Mouse (Mus musculus): ENCODE measurements around the gene Chpf2. TPM values are rescaled to one million over a fixed set of nuclear protein-coding genes. Genes with fewer than 3 reads are reported as not detected.
A peak's percentile ranks its signal among the peaks of the same experiment; 100 is the strongest.

Gene Chpf2
- polyA plus RNA-seq, 1 experiment from 2014 or later, result 11.0 TPM

DNA sequence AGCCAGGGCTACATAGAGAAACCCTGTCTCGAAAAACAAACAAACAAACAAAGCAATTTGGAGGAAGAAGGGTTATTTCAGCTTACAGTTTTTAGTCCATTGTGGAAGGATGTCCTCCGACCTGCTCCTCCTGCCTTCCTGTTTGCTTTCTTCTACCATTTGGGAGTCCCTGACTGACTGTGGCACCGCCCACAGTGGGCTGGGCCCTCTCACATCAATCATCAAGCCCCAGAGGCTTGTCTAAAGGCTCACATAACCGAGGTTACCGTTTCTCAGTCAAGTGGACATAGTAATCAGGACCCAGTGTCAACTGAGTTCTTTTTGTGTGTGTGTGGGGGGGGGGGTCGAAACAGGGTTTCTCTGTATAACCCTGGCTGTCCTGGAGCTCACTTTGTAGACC lies 51.6 kb downstream of the Chpf2 start:
- Histone ChIP-seq H3K36me3 (ENCODE audit: control insufficient read depth, insufficient read depth, low read length) (no peaks in the 10 kb centered on the region), H3K4me1 (ENCODE audit: control insufficient read depth, insufficient read depth, low read length) (no peaks in the 10 kb centered on the region), H3K4me2 (replicated peaks; ENCODE audit: low read depth, low read length) (no peak overlapping the region), H3K9ac (ENCODE audit: low read depth, low read length) (no peak overlapping the region), H3K27ac (ENCODE audit: low read depth, low read length) (no peak overlapping the region), H3K27me3 (ENCODE audit: control insufficient read depth, insufficient read depth, low read length) (no peaks in the 10 kb centered on the region), H3K9me3 (ENCODE audit: control insufficient read depth, low read length) (no peaks in the 10 kb centered on the region), H3K4me3 (ENCODE audit: low read length) (no peak overlapping the region)
- WGBS, result 54% methylated on average over 6 of the region's 6 CpGs
- no peak for ATAC-seq (ENCODE audit: low FRiP score, low TSS enrichment)

DNA sequence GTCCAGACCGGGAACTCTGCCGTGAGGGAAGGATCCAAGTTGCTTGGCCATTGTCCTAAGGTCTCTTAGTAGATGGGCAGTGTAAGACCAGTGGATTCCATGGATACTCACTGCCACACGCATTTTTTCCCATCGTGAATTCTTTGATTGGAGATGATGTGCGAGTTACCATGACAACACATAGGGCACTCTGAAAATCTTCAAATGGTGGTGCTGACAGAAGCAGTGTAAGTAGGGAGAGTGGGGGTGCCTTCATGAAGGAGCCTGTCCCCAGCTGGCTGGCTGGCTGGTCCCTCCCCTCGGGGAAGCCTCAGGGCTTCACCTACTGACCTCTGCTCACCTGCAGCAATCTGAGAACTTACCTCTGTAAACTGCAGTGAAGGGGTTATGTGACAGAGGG lies 52.5 kb downstream of the Chpf2 start:
- no peaks in the 10 kb centered on the region for H3K9me3 ChIP-seq (ENCODE audit: control insufficient read depth, low read length)
- H3K27me3 ChIP-seq (ENCODE audit: control insufficient read depth, insufficient read depth, low read length), result no peaks in the 10 kb centered on the region
- no peak overlapping the region for H3K4me3 ChIP-seq (ENCODE audit: low read length)
- H3K4me2 ChIP-seq (replicated peaks; ENCODE audit: low read depth, low read length), result no peak overlapping the region
- ATAC-seq (ENCODE audit: low FRiP score, low TSS enrichment), result peak; percentile 16; the same call in 1 of the 2 replicates
- no peaks in the 10 kb centered on the region for H3K36me3 ChIP-seq (ENCODE audit: control insufficient read depth, insufficient read depth, low read length)
- H3K4me1 ChIP-seq (ENCODE audit: control insufficient read depth, insufficient read depth, low read length), result no peaks in the 10 kb centered on the region
- WGBS, result 71% methylated on average over 6 of the region's 6 CpGs
- H3K9ac ChIP-seq (ENCODE audit: low read depth, low read length), result no peak overlapping the region
- H3K27ac ChIP-seq (ENCODE audit: low read depth, low read length), result no peak overlapping the region

MicroRNAs encoded within 50 kb of the gene (microRNA counts, 519-probe panel; counts per million panel counts)
- microRNA mmu-miR-671-3p, result not detected
- not detected for microRNA mmu-miR-671-5p

Small RNAs within 50 kb of the gene (microRNA-seq; reads per million reads assigned to microRNA genes)
- gene Mir671, result 498 reads per million, percentile 73 among the genes with 10 or more reads in this experiment

Other genes starting within 250 kb of the Chpf2 start
- gene Kcnh2, start 235.1 kb upstream of the Chpf2 start, polyA plus RNA-seq (2014; fragmentation: Nextera tagmentation; extraction: Ambion mirVana), result 4.6 and 5.7 TPM in 2 replicates
- gene Nos3, start 221.9 kb upstream of the Chpf2 start, polyA plus RNA-seq (2014; fragmentation: Nextera tagmentation; extraction: Ambion mirVana), result 6.3 and 12.0 TPM in 2 replicates
- 1.1 and 1.3 TPM in 2 replicates for gene Atg9b, start 194.6 kb upstream of the Chpf2 start, polyA plus RNA-seq (2014; fragmentation: Nextera tagmentation; extraction: Ambion mirVana)
- gene Abcb8, start 193.1 kb upstream of the Chpf2 start, polyA plus RNA-seq (2014; fragmentation: Nextera tagmentation; extraction: Ambion mirVana), result 44.9 and 55.0 TPM in 2 replicates
- gene Asic3, start 173.3 kb upstream of the Chpf2 start, polyA plus RNA-seq (2014; fragmentation: Nextera tagmentation; extraction: Ambion mirVana), result 0.57 and 0.60 TPM in 2 replicates
- gene Cdk5, start 163.2 kb upstream of the Chpf2 start, polyA plus RNA-seq (2014; fragmentation: Nextera tagmentation; extraction: Ambion mirVana), result 45.5 and 60.2 TPM in 2 replicates
- gene Slc4a2, start 162.9 kb upstream of the Chpf2 start, polyA plus RNA-seq (2014; fragmentation: Nextera tagmentation; extraction: Ambion mirVana), result 21.6 and 26.8 TPM in 2 replicates
- gene Fastk, start 141.5 kb upstream of the Chpf2 start, polyA plus RNA-seq (2014; fragmentation: Nextera tagmentation; extraction: Ambion mirVana), result 104 and 105 TPM in 2 replicates
- gene Tmub1, start 138.9 kb upstream of the Chpf2 start, polyA plus RNA-seq (2014; fragmentation: Nextera tagmentation; extraction: Ambion mirVana), result 23.8 and 25.7 TPM in 2 replicates
- gene Agap3, start 134.6 kb upstream of the Chpf2 start, polyA plus RNA-seq (2014; fragmentation: Nextera tagmentation; extraction: Ambion mirVana), result 19.7 and 24.7 TPM in 2 replicates
- 0.05 TPM in 1 of 2 replicates, not detected in the other for gene Gbx1, start 59.5 kb upstream of the Chpf2 start, polyA plus RNA-seq (2014; fragmentation: Nextera tagmentation; extraction: Ambion mirVana)
- 0.54 and 0.91 TPM in 2 replicates for gene Asb10, start 45.8 kb upstream of the Chpf2 start, polyA plus RNA-seq (2014; fragmentation: Nextera tagmentation; extraction: Ambion mirVana)
- gene 4931409K22Rik, start 29.9 kb upstream of the Chpf2 start, polyA plus RNA-seq (2014; fragmentation: Nextera tagmentation; extraction: Ambion mirVana), result 0.26 and 0.34 TPM in 2 replicates
- gene Abcf2, start 9.3 kb upstream of the Chpf2 start, polyA plus RNA-seq (2014; fragmentation: Nextera tagmentation; extraction: Ambion mirVana), result 102 and 121 TPM in 2 replicates
- 40.4 and 41.1 TPM in 2 replicates for gene Smarcd3, start 37.7 kb downstream of the Chpf2 start, polyA plus RNA-seq (2014; fragmentation: Nextera tagmentation; extraction: Ambion mirVana)
- gene Nub1, start 98.8 kb downstream of the Chpf2 start, polyA plus RNA-seq (2014; fragmentation: Nextera tagmentation; extraction: Ambion mirVana), result 33.9 and 45.0 TPM in 2 replicates
- 36.1 and 37.0 TPM in 2 replicates for gene Wdr86, start 144.0 kb downstream of the Chpf2 start, polyA plus RNA-seq (2014; fragmentation: Nextera tagmentation; extraction: Ambion mirVana)
- gene Crygn, start 171.3 kb downstream of the Chpf2 start, polyA plus RNA-seq (2014; fragmentation: Nextera tagmentation; extraction: Ambion mirVana), result 1.7 and 2.6 TPM in 2 replicates

All from kidney, embryonic 14.5 days (tissue).